Mouse (Mus musculus) liver, postnatal 0 days (tissue): Measurements from ENCODE around the gene A930033H14Rik.

Experiments
- CTCF ChIP-seq: sonication (generic); IDR thresholded peaks from 2 replicates; pipeline ENCODE4 v1.5.1; 2016; ENCODE audit warnings: antibody characterized with exemption, low read depth
- EP300 ChIP-seq: IDR thresholded peaks from 2 replicates; pipeline ENCODE4 v1.6.1; 2016; ENCODE audit warnings: antibody characterized with exemption, low read depth, mild to moderate bottlenecking

- TF ChIP-seq CTCF: no peak
- no peak for TF ChIP-seq EP300
Measured at GRCm38 (mm10) chr10:69211560-69211959, 1.3 kb downstream of the A930033H14Rik start.
